Mouse (Mus musculus) left cerebral cortex, adult 18-20 months (tissue): Measurements from ENCODE around the gene Cxcl5. TPM values are rescaled to one million over a fixed set of nuclear protein-coding genes. Genes with fewer than 3 reads are reported as not detected.

Experiments used
- DNase-seq, 2 experiments: peaks; one replicate each; pipeline ENCODE4 v3.0.0; 2021 to 2022; ENCODE audit warnings: low spot score in 2 of 2, mixed read lengths in 1 of 2
- long read RNA-seq, 2 experiments: library from polyadenylated mRNA; stranded (forward); transcript quantifications; one replicate each; pipeline ENCODE4 v2.0.0; 2021
- total RNA-seq, 2 experiments: library from RNA; stranded (reverse); gene quantifications; 2 replicates each; pipeline ENCODE4 v1.2.3; 2021

Cxcl5 gene
- under 1 TPM; 0.23 to 0.42 TPM for total RNA-seq
- long read RNA-seq, experiment 1, partial matches to known transcripts, result 0 of 1 reads
- long read RNA-seq, experiment 1, other reads (novel, unspliced or antisense), result 0 of 1 reads
- long read RNA-seq, experiment 2, result 0 reads

DNA sequence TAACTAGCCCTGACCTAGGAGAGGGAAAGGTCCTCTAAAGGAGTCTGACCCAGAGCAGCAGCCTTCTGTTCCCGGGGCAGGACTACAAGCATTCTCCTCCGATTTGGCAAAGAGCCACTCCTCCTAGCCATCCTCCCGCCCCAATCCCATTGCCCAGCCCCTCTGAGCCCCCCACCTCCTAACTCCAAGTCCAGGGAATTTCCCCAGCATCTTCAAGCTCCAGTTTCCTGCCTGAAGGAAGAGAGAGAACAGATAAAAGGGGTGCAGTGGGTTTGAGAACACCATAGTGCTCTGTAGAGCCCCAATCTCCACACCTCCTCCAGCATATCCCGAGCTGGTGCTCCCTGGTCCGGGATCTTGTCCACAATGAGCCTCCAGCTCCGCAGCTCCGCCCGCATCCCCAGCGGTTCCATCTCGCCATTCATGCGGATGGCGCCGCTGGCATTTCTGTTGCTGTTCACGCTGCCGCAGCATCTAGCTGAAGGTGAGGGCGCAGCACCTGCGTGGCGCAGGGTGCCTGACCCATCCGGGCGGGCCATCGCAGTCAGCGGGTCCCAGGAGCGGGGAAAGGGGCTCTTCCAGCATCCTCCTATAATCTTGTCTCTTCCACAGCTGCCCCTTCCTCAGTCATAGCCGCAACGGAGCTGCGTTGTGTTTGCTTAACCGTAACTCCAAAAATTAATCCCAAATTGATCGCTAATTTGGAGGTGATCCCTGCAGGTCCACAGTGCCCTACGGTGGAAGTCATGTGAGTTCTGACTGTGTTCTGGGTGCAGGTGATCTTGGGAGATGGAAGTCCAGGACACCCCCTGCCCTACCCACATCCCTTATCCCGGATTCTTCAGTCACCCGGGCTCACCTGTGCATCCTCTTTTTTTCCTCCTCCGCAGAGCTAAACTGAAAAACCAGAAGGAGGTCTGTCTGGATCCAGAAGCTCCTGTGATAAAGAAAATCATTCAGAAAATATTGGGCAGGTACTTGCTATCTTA is at the start of gene Cxcl5:
TSS of gene Cxcl5 (plus strand) at position 284 of the 989 bp plus-strand sequence.
- DNase-seq, result peak; percentile 8 to 23

DNA sequence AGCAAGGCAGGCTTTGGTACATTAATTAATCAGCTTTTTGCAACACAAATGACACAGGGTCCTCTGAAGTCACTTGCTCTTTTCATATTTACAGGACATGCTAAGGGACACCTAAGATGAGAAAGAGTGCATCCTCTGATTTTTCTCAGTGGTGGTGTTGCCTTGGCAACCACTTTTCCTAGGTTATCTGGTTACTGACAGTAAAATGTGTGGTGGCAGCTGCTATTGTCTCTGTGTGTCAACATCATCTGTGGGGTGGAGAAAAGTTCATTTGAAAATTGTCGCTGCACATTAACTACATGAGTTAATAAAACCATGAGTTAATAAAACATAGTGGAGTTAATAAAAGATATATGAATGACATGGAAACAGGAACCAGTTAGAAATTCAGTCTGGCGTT is 47.8 kb upstream of the Cxcl5 start:
- no peak for DNase-seq

- DNase-seq, result no peak
These were observed 41.2 kb upstream of the Cxcl5 start for GRCm38 (mm10) chr5:90717937-90718336.

DNA sequence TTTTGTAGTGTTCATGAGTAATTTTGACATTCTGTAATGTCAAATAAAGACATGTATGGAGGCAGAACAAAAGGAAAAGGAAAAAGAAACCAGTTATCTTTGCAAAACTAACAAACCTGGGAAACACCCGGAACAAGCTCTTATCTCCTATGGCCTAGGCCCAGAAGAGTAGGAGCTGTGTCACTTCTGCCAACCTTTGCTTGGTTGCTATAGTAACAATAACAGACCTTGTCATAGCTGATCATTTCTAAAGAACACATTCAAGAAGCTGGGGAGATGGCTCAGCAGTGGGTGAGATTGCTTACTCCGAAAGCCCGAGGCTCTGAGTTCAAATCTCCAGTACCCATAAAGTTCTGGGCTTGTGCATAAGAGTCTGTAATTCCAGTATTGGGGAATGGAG is 36.5 kb upstream of the Cxcl5 start:
- no peak for DNase-seq

DNA sequence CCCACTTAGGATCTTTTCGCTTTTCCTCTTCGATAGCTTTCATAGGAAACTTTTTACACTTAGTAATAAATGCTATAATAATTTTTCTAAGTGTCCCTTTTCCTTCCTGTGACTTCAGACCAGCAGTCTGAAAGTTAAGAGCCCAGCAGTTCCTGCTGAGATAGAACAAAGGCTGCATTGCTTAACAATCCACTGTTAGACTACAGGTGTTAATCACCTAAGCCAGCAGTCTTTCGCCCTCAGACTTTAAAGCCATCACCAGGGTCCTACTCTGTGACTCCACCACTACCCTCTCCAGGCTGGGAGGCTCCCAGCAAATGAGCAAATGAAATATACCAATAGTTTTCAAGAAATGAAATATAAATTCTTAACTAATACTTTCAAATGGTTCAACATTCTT is 30.9 kb upstream of the Cxcl5 start:
- no peak for DNase-seq

GRCm38 (mm10) chr5:90731480-90731879 is 27.7 kb upstream of the Cxcl5 start:
- no peak for DNase-seq

GRCm38 (mm10) chr5:90742029-90742428 is 17.1 kb upstream of the Cxcl5 start:
- DNase-seq, result no peak

DNA sequence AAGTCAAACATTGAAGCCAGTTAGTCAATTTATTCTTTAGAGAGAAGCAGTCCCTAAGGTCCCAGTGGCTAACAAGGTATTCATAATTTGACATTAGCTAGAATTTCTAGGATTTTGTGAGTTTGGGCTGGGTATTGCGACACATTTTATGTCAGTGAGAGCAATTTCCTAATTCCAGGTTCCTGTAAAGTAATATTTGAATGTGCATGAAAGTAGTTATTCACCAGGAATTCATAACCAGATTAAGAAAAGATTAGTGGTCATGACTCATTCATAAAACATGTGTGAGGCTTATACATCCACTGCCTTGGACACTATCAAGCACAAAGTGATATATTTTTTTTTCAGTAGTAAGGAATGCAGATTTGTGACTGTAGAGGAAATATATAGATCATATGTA is 5.2 kb upstream of the Cxcl5 start:
- DNase-seq, result no peak

DNA sequence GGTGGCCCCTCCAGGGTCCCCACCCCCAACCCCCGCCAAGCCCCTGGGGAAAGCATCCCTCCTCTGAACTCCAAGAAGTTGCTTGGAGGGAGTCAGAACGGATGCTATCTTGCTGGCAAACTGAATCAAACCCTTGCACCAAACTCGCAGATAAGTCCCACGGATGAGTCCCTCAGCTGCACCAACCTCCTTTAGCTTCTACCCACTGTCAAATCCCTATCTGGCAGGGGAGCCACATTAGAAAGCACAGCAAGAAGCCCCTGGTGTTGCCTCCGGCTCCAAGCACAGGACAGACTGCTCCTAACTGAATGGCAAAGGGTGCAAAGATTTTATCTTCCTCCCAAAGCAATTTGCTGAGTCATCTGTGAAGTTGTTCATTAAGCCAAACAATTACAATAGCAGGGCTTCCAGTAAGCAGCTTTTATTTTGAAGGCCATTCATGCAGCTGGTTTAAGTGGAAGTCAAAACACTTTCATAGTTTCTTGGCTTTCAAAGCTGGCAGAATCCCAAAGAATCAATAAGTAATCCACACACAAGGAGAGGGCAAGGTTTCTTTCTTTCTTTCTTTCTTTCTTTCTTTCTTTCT is 1.0 kb upstream of the Cxcl5 start:
- no peak for DNase-seq

- DNase-seq, result no peak
These were observed 1.1 kb downstream of the Cxcl5 start for GRCm38 (mm10) chr5:90760303-90760702.

GRCm38 (mm10) chr5:90760844-90761243 is 1.7 kb downstream of the Cxcl5 start:
- no peak for DNase-seq

DNA sequence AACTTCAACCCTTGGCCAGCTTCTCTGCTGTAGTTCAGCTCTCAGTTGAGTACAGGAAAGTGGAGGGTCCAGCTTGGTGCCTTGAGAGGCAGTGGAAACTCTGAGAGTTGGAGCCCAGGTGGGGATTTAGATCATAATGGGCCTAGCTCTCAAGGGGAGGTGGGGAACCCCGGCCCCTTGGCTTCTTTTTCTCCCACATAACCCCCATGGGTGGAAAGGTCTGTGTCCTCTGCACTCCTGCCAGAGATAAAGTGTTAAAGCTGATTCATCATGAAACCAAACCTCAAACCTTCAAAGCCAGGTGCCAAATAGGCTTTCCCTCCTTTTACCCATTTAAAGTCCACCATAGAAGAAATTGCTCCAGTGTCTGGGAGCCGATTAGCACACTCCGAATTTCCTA is 2.7 kb downstream of the Cxcl5 start:
- DNase-seq, result no peak

DNA sequence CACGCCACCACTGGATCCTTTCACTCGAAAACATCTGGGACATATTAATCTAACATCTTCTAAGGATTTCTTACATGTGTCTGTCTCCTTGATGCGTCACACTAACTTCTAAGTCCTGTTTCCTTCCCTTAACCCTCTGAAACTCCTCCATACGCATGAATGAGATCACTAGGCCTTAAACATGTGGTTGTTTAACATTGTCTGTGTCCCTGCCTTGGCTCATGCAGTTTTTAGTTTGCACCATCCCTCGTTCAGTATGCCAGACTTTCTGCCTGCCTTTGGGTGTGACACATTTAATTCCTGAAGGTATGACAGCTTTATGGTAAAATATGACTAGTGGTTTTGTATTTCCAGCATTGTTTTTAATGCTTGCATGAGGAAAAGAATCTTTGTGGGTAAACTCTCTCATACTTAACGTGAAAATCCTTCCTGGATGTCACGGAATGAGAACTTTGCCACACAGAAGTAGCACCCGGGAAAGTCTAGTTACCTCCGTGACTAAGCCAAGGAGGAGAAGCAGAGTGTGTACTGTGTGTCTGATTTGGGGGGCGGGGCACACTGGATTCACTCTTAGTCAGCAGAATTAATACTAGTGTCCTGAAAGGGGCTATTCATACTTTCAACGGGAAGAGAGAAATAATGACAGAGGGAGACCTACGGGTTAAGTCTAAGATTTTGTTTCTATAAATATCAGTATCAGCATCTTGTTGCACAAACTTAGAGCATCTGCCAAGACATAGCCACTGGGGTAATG is 4.9 kb downstream of the Cxcl5 start:
- no peak for DNase-seq

- no peak for DNase-seq
These were observed 6.9 kb downstream of the Cxcl5 start for GRCm38 (mm10) chr5:90765821-90766606.

DNA sequence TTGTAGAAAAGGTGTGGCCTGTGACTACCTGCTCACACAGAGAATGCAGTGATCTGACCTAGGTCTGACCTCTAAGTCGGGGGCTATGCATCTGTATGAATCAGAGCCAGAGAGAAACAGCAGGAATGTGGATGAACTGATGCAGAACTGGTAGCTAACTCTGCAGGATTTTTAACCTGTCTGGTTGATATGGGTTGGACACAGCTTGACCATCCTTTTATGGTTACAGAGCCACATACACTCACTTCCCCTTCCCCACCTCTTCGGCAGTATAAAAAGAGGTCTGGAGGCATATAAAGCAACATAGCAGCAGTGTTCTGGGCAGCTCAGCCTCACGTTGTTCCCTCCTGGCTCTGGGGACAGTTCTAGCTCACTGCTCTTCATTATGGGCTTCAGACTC is 9.1 kb downstream of the Cxcl5 start, which contains the start of gene Ppbp:
TSS of gene Ppbp (plus strand) at position 301 of the 400 bp plus-strand sequence.
- no peak for DNase-seq

DNA sequence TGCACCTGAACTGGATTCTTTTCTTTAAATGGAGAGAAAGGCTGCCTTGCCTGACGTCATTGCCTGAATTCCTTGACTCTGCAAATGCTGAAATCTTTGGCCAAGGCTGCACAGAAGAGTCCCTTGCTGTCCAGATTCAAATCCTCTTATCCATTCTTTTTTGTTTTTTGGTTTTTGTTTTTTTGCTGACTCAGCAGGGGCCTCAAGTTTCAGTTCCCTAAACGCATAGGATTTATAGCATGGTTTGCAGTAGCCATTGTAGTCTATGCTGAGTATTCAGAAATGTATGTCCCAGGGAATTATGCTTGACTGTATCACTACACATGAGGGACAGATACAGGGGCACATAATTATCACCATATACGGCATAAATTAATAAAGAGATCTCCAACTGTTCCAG is 12.2 kb downstream of the Cxcl5 start:
- DNase-seq, result no peak

- DNase-seq, result no peak
These were observed 12.9 kb downstream of the Cxcl5 start, which contains the start of gene Pf4 for GRCm38 (mm10) chr5:90771880-90772653. TSS of gene Pf4 (plus strand) at chr5:90772435.

GRCm38 (mm10) chr5:90775562-90775961 is 16.4 kb downstream of the Cxcl5 start:
- DNase-seq, result no peak

GRCm38 (mm10) chr5:90777621-90778020 is 18.5 kb downstream of the Cxcl5 start:
- DNase-seq, result no peak

DNA sequence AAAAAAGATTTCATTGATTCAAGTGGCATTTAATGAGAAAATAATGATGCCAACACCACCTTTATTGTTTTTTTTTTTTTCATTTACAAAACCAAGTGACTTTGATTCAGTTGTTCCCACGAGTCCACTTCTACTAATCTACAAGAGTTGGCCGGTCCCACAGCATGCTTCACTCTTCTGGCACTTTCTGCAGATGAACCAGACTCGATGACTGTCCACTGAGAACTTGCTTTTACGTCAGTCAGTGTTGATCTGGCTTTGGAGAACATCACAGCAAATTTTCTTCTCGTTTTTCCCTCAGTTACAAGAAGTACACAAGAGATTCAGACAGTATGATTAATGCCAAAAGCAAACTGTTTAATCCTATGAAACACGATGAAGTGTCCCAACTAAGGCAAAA is 19.7 kb downstream of the Cxcl5 start:
- no peak for DNase-seq
